Mouse (Mus musculus): ENCODE data around the gene Gda. TPM values are rescaled to one million over a fixed set of nuclear protein-coding genes. Genes with fewer than 3 reads are reported as not detected.

Gda gene
- polyA plus RNA-seq, 1 experiment from 2014 or later: 0.63 TPM

DNA sequence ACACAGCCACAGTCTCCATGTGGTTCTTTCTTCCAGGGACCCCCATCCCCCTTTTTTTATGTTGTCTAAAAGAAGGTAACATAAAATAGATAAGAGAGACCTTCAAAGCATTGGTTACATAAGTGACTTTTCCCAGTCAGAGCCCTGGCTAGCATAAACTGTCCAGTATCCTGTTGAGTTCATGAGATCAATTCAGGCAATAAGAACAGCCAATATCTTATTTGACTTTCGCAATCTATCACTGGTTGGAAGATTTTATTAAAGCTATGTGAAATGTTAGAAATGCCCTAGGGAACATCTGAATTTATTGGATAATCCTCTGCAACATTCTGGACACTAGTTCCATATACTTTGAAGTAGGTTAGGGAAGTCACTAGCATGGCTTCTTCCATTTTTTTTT is 7.8 kb upstream of the Gda start:
- Histone ChIP-seq H3K4me2 (no peak overlapping the region), H3K9ac (no peak overlapping the region), H3K27ac (replicated peaks) (no peak overlapping the region), H3K4me3 (no peak overlapping the region), H3K27me3 (no peaks in the 10 kb centered on the region), H3K4me1 (replicated peaks) (peaks cover 7% of the 10 kb centered on the region), H3K9me3 (no peaks in the 10 kb centered on the region), H3K36me3 (no peaks in the 10 kb centered on the region)
- ATAC-seq (ENCODE audit: low read depth): no peak
- WGBS: 94% methylated on average over 1 of the region's 1 CpGs

DNA sequence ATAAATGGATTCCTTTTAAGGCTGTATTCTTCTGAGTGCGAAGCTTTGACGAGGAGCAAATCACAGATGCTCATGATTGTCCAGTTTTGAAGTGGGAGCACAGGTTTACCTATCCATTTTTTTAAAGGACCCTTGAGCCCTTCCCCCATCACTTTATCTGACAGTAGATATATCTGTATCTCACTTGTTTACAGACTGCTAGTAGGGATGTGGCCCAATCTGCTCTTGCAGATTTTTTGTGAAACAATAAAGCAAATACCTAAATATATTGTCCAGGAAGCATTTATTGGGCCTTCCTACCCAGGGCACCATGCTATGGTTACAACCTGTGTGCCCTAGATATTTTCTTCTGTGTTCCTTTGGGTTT is 6.8 kb upstream of the Gda start:
- peaks cover 7% of the 10 kb centered on the region for H3K4me1 ChIP-seq (replicated peaks)
- no peak overlapping the region for H3K4me2 ChIP-seq
- no peaks in the 10 kb centered on the region for H3K9me3 ChIP-seq
- no peaks in the 10 kb centered on the region for H3K36me3 ChIP-seq
- no peak for ATAC-seq (ENCODE audit: low read depth)
- H3K4me3 ChIP-seq: no peak overlapping the region
- H3K9ac ChIP-seq: no peak overlapping the region
- no peaks in the 10 kb centered on the region for H3K27me3 ChIP-seq
- H3K27ac ChIP-seq (replicated peaks): no peak overlapping the region
- whole genome bisulfite sequencing: 47% methylated on average over 2 of the region's 2 CpGs

DNA sequence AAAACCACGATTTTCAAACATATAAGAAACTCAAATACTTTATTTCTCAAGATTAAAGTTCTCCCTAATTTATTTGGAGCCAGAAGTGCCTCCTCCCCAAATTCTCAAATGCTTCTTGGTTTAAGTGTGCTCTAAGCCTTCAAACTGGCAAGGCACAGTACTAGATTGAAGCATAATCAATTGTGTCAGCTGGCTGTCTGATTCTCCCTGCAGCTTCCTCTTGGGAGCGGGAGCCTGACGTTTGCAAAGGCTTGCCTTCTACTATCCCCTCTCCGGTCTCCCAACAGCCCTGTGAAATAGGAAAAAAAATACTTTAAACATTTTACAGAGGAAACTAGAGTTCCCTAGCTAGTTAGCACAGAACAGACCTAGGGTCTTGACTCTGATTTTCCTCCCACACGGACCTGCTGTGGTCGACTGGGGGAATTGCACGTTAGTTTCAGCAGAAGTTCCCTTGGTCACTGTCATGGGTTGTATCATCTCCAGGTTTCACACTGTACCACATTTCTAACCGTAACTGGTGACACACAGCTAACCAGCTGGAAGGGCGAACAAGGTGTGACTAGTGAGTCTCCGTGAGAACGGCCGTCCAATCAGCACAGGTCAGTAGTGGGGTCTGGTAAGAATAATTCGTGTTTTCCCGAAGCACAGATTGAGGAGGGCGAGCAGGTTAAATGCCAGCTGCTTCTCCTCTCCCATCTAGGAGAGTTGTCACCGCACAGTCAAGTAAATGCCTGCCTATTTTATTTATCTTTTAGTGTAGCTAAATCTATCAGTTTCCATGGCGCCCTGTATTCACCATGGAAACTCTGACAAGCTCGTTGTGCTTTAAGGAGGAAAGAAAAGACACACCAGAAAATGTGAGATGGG is 6.2 kb upstream of the Gda start:
- Histone ChIP-seq H3K4me1 (replicated peaks) (peaks cover 7% of the 10 kb centered on the region), H3K4me3 (no peak overlapping the region), H3K9ac (no peak overlapping the region), H3K36me3 (no peaks in the 10 kb centered on the region), H3K27ac (replicated peaks) (no peak overlapping the region), H3K27me3 (no peaks in the 10 kb centered on the region), H3K4me2 (no peak overlapping the region), H3K9me3 (no peaks in the 10 kb centered on the region)
- ATAC-seq (ENCODE audit: low read depth): no peak
- 62% methylated on average over 18 of the region's 18 CpGs for WGBS

DNA sequence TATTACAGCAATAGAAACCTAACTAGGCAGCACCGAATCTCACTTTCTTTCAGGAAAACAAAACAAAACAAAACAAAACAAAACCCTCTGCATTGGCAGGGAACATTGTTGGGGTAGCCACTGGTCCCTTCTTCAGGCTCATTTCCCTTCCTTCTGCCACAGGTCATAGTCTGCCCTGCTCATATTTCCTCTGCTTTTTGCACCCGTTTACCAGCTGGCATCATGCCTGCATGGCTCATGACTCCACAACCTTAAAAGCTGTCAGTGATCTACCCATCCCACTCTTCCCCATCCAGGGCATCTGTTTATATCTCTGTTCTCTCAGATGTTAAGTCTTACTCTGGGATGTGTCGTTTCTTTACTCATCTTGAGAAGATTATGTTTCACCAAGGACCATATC is 5.3 kb upstream of the Gda start:
- Histone ChIP-seq H3K9me3 (no peaks in the 10 kb centered on the region), H3K27ac (replicated peaks) (no peak overlapping the region), H3K36me3 (no peaks in the 10 kb centered on the region), H3K4me1 (replicated peaks) (peaks cover 7% of the 10 kb centered on the region), H3K4me2 (no peak overlapping the region), H3K4me3 (no peak overlapping the region), H3K9ac (no peak overlapping the region), H3K27me3 (no peaks in the 10 kb centered on the region)
- no peak for ATAC-seq (ENCODE audit: low read depth)
- WGBS: 65% methylated on average over 3 of the region's 3 CpGs

DNA sequence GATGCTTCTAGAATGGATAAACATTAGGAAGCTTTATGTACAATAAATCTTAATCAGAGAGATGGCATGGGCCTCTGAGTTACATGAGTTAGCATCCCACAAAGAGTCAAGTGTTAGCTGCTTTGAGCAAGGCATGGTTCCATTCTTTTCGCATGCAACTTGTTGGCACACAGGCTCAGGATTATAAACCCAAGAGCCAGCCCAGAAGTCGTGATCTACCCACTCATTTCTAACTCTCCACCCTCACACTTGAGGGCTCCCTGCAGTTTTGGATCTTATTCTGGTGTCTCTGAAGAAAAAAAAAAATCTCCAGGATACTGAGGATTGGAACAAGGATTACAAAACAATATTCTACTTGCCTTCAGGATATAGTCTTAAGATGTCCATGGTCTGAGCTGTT is 4.5 kb upstream of the Gda start:
- peaks cover 6% of the 10 kb centered on the region for H3K27me3 ChIP-seq
- no peak overlapping the region for H3K27ac ChIP-seq (replicated peaks)
- 77% methylated on average over 2 of the region's 2 CpGs for WGBS
- H3K4me3 ChIP-seq: no peak overlapping the region
- no peaks in the 10 kb centered on the region for H3K9me3 ChIP-seq
- no peak for ATAC-seq (ENCODE audit: low read depth)
- no peak overlapping the region for H3K4me2 ChIP-seq
- H3K36me3 ChIP-seq: no peaks in the 10 kb centered on the region
- H3K9ac ChIP-seq: no peak overlapping the region
- H3K4me1 ChIP-seq (replicated peaks): peaks cover 7% of the 10 kb centered on the region

DNA sequence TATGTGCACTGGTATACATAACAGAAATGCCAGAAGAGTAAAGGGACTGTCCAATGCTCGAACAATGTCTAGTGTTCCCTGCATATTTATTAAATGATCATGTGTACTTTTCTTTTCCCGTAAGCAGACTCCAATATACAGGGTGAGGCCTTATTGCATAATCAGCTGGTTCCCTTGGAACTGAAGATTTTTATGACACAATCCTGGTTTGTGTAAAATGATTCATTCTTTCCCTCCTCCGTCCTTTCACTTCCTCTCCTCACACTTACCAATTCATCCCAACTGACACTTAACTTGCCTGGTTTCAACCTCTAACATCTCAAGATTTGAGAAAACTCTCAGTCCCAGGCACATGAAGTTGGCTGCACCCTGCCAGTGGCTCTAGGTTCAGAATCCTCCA is 3.5 kb upstream of the Gda start:
- no peaks in the 10 kb centered on the region for H3K36me3 ChIP-seq
- peaks cover 16% of the 10 kb centered on the region for H3K4me1 ChIP-seq (replicated peaks)
- H3K9ac ChIP-seq: no peak overlapping the region
- H3K4me2 ChIP-seq: no peak overlapping the region
- no peak overlapping the region for H3K4me3 ChIP-seq
- 67% methylated on average over 3 of the region's 3 CpGs for WGBS
- no peaks in the 10 kb centered on the region for H3K9me3 ChIP-seq
- H3K27me3 ChIP-seq: peaks cover 16% of the 10 kb centered on the region
- H3K27ac ChIP-seq (replicated peaks): no peak overlapping the region
- ATAC-seq (ENCODE audit: low read depth): no peak

DNA sequence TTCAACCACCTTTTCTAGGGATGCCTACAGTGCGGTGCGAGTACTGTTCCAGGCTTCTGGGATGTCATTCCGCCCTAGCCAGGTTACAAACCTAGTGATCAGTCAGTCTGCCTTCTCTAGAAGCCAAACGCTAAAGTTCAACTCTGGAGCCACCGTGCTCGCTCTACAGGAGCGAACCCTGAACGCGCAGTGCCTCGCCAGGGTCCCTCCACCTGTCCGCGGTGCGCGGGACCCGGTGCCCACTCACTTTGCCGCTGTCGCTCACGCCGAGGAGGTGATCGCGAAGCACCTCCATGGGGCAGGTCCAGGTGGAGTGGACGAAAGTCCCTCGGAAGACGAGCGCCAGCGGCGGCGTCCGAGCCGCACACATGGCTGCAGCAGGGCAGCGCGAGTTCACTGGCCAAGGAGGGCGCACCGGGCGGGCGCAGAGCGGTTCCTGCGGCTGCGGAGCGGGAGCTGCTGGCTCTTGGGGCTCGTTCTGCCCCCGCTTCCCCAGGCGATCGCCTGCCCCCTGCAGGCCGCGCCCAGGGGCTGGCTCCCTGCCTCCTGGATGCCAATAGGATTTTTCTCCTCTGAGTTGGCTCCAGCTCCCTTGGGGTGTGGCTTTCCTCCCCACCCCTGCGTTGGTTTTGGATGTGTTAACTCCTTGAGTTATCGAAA is 994 bp downstream of the Gda start:
- Histone ChIP-seq H3K27ac (replicated peaks) (no peak overlapping the region), H3K9ac (peak overlapping the region; percentile 58), H3K27me3 (peaks cover 30% of the 10 kb centered on the region), H3K36me3 (no peaks in the 10 kb centered on the region), H3K4me1 (replicated peaks) (peaks cover 9% of the 10 kb centered on the region), H3K4me2 (peak overlapping the region; percentile 76), H3K9me3 (peaks cover 9% of the 10 kb centered on the region), H3K4me3 (peak overlapping the region; percentile 43)
- WGBS: 3% methylated on average over 48 of the region's 48 CpGs
- ATAC-seq (ENCODE audit: low read depth): peak; percentile 19; the same call in 1 of the 2 replicates

DNA sequence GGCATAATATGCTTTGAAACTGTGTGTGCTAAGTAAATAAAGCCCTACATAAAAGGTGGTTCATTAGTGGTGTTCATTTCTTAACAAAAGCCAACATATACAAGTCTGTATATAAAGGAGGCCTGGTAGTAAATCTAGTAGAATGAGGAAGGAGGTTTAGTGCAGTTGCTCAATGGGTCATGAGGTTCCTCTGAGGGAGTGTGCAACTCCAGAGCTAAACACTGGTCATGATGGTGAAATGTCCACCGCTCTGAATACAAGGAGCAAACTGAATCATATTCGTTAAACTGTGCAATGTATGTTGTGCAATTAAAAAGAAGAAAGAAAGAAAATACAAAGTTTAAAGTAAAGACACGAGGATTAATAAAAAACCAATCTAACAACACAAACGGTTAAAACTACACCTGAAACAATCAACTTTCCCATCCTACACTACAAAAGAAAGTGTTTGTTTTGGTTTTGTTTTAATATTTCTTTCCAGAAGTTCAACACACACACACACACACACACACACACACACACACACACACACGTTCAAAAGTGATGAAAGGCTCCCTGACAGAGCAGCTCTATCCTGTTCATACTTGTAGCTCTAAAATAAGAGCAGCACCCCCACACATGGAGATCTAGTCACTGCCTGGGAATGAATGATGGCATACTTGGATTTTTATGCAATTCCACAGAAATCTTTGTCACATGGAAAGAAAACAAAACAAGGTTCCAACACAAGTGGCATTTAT is 11.9 kb downstream of the Gda start:
- no peak for ATAC-seq (ENCODE audit: low read depth)
- H3K9me3 ChIP-seq: no peaks in the 10 kb centered on the region
- no peak overlapping the region for H3K4me2 ChIP-seq
- H3K4me1 ChIP-seq (replicated peaks): no peaks in the 10 kb centered on the region
- 82% methylated on average over 5 of the region's 5 CpGs for WGBS
- no peaks in the 10 kb centered on the region for H3K36me3 ChIP-seq
- no peak overlapping the region for H3K4me3 ChIP-seq
- no peak overlapping the region for H3K27ac ChIP-seq (replicated peaks)
- H3K27me3 ChIP-seq: no peaks in the 10 kb centered on the region
- H3K9ac ChIP-seq: no peak overlapping the region

DNA sequence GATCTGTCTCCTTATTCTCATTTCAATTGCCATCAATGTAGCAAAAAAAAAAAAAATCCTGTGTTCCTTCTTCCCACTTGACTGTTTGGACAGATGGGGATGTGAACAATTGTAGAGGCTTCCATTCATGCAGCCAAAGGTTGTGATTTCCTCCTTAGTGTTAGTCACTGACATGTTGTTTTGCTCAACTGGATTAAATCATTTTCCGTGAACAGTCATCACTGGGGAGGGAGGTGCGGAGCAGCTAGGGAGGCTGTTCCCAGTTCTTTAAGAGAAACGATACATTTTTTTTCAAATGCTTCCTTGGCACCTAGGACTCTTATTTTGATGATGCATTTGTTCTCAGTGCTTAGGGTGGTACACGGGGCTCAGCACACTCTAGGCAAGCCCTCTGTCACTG is 15.8 kb downstream of the Gda start:
- Histone ChIP-seq H3K4me1 (replicated peaks) (no peaks in the 10 kb centered on the region), H3K9me3 (no peaks in the 10 kb centered on the region), H3K27ac (replicated peaks) (no peak overlapping the region), H3K27me3 (no peaks in the 10 kb centered on the region), H3K4me2 (no peak overlapping the region), H3K36me3 (no peaks in the 10 kb centered on the region), H3K9ac (no peak overlapping the region), H3K4me3 (no peak overlapping the region)
- 90% methylated on average over 4 of the region's 4 CpGs for WGBS
- no peak for ATAC-seq (ENCODE audit: low read depth)

DNA sequence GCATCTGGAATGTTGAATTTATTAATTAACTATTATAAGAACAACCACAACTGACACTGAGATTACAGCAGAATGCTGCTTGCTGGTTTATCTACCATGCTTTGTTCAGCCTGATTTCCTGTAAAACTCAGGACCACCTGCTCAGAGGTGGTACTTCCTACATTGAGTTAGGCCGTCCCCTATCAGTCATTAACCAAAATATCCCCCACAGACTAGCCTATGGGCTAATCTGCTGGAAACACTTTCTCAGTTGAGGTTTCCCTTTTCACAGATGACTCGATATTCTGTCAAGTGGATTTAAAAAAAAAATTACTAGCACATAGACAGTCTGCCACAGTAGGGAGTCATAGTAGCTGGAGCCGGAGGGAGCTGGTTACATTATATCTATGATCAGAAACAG is 31.5 kb downstream of the Gda start:
- no peak overlapping the region for H3K9ac ChIP-seq
- H3K27me3 ChIP-seq: no peaks in the 10 kb centered on the region
- H3K4me3 ChIP-seq: no peak overlapping the region
- no peak overlapping the region for H3K4me2 ChIP-seq
- WGBS: 88% methylated on average over 3 of the region's 3 CpGs
- no peaks in the 10 kb centered on the region for H3K9me3 ChIP-seq
- H3K4me1 ChIP-seq (replicated peaks): no peaks in the 10 kb centered on the region
- no peak overlapping the region for H3K27ac ChIP-seq (replicated peaks)
- ATAC-seq (ENCODE audit: low read depth): no peak
- no peaks in the 10 kb centered on the region for H3K36me3 ChIP-seq

DNA sequence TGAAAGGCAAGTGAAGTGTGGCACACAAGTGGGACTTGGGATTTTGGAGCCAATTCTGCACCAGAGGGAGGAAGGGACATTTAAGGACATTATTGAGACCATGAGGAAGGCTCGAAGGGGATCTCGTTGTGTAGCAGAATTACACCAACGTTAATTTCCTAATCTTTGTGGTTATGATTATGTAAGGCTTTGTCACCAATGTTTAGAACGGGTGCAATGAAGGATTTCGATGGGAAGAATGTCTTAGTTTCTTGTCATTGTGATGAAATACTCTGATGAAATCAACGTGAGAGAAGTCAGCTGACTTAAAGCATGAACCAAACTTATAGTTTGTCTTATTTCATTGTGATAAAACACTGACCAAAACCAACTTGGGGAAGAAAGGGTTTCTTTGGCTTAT is 32.4 kb downstream of the Gda start:
- Histone ChIP-seq H3K4me3 (no peak overlapping the region), H3K9me3 (no peaks in the 10 kb centered on the region), H3K36me3 (no peaks in the 10 kb centered on the region), H3K4me2 (no peak overlapping the region), H3K27ac (replicated peaks) (no peak overlapping the region), H3K9ac (no peak overlapping the region), H3K4me1 (replicated peaks) (no peaks in the 10 kb centered on the region), H3K27me3 (no peaks in the 10 kb centered on the region)
- 94% methylated on average over 6 of the region's 6 CpGs for WGBS
- no peak for ATAC-seq (ENCODE audit: low read depth)

DNA sequence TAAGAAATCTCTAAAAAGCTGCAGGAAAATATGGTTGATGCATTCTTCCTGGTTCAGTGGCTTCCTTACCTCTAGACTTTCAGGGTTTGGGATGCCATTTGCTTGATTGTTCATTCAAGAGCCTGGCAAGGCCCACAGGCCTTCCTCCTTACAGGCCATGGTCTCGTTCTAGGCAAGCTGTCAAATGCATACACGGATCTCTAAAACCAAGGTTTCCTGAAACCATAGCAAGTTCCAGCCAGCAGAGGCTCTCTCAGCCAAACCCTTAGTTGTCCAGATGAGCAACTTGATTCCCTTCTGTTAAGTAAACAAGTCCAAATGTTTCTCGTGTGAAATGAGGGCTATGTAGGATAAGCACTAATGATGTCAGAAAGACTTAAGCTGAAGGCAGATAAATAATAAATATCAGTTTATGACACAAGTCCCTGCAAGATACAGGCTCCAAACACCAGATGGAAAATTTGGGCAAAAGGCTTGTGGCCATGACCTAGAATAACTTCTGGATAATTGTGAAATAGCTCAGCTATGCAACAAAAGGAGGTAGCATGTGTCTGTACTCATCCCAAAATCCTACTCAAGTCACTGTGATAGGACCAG is 34.0 kb downstream of the Gda start:
- Histone ChIP-seq H3K4me3 (no peak overlapping the region), H3K27ac (replicated peaks) (no peak overlapping the region), H3K9me3 (no peaks in the 10 kb centered on the region), H3K36me3 (no peaks in the 10 kb centered on the region), H3K27me3 (no peaks in the 10 kb centered on the region), H3K9ac (no peak overlapping the region), H3K4me1 (replicated peaks) (no peaks in the 10 kb centered on the region), H3K4me2 (no peak overlapping the region)
- WGBS: 81% methylated on average over 3 of the region's 3 CpGs
- ATAC-seq (ENCODE audit: low read depth): no peak
